Mouse (Mus musculus) CH12.LX (cell line): ENCODE data around the gene Oprm1. TPM values are rescaled to one million over a fixed set of nuclear protein-coding genes. Genes with fewer than 3 reads are reported as not detected.

Source experiments
- DNase-seq: peaks from one replicate; pipeline ENCODE4 v3.0.0-alpha.2; 2013; ENCODE audit errors: extremely low read depth
- H3K27ac ChIP-seq: 2 replicates; pipeline ENCODE4 v1.5.1; 2012; ENCODE audit warnings: low read depth, mild to moderate bottlenecking, control low read depth, moderate library complexity; ENCODE audit not compliant: insufficient read depth
- H3K27me3 ChIP-seq: replicated peaks from 2 replicates; pipeline ENCODE3; 2012; ENCODE audit warnings: inconsistent platforms
- H3K36me3 ChIP-seq, 2 experiments: replicated peaks in 1 of 2; 2 replicates each; pipeline versions ENCODE3 to v1.6.1; 2012; ENCODE audit warnings: inconsistent platforms in 1 of 2, low read length in 1 of 2, mild to moderate bottlenecking in 1 of 2, mixed read lengths in 1 of 2, moderate library complexity in 1 of 2; ENCODE audit not compliant: control insufficient read depth in 1 of 2, insufficient read depth in 1 of 2
- H3K4me1 ChIP-seq, 2 experiments: 2 replicates each; pipeline ENCODE4 v1.6.1; 2012; ENCODE audit warnings: inconsistent platforms in 1 of 2, moderate library complexity in 1 of 2; ENCODE audit not compliant: insufficient read depth in 2 of 2, control insufficient read depth in 1 of 2
- H3K4me2 ChIP-seq: 2 replicates; pipeline ENCODE4 v1.6.1; 2012; ENCODE audit warnings: low read depth, mild to moderate bottlenecking, control low read depth; ENCODE audit not compliant: poor library complexity, insufficient read depth, severe bottlenecking
- H3K4me3 ChIP-seq, 3 experiments: fragments of 150-350 bp in 1 of 3; sonication (generic) in 1 of 3; replicated peaks in 1 of 3; 2 replicates each; pipeline versions ENCODE3 to v1.5.1; 2011 to 2012; ENCODE audit warnings: low read depth in 2 of 3, low read length in 2 of 3, mild to moderate bottlenecking in 2 of 3, moderate library complexity in 2 of 3, control low read depth in 1 of 3, improper control_type of control experiment in 1 of 3, inconsistent platforms in 1 of 3, mixed read lengths in 1 of 3; ENCODE audit not compliant: poor library complexity in 1 of 3
- H3K79me2 ChIP-seq: replicated peaks from 2 replicates; pipeline ENCODE4 v1.6.1; 2012; ENCODE audit warnings: mild to moderate bottlenecking, moderate library complexity; ENCODE audit not compliant: control insufficient read depth, poor library complexity, insufficient read depth, severe bottlenecking; ENCODE audit errors: extremely low read depth
- H3K9ac ChIP-seq: 2 replicates; pipeline ENCODE4 v1.6.1; 2012; ENCODE audit warnings: low read depth, mild to moderate bottlenecking, control low read depth, moderate library complexity; ENCODE audit not compliant: insufficient read depth
- H3K9me3 ChIP-seq: replicated peaks from 2 replicates; pipeline ENCODE3; 2012; ENCODE audit warnings: low read length, inconsistent platforms, mixed read lengths
- CHD1 ChIP-seq: IDR thresholded peaks from 2 replicates; pipeline ENCODE4 v1.6.1; 2012; ENCODE audit warnings: low read depth, low read length, improper control_type of control experiment, inconsistent platforms
- CTCF ChIP-seq, 2 experiments: IDR thresholded peaks in 1 of 2; conservative IDR thresholded peaks in 1 of 2; 2 replicates each; pipeline ENCODE4 v1.5.1; 2011 to 2012; ENCODE audit warnings: low read depth in 2 of 2, low read length in 2 of 2, improper control_type of control experiment in 1 of 2, inconsistent platforms in 1 of 2, mild to moderate bottlenecking in 1 of 2, moderate library complexity in 1 of 2
- EP300 ChIP-seq: IDR thresholded peaks from 2 replicates; pipeline ENCODE4 v1.6.1; 2011; ENCODE audit warnings: low read length, improper control_type of control experiment
- HCFC1 ChIP-seq: IDR thresholded peaks from 2 replicates; pipeline ENCODE4 v1.6.1; 2012; ENCODE audit warnings: low read depth, mild to moderate bottlenecking, inconsistent platforms, low read length, improper control_type of control experiment
- IRF4 ChIP-seq: IDR thresholded peaks from 2 replicates; pipeline ENCODE4 v1.6.1; 2014; ENCODE audit warnings: low read depth, mild to moderate bottlenecking, inconsistent platforms, low read length, improper control_type of control experiment
- JUN ChIP-seq: IDR thresholded peaks from 2 replicates; pipeline ENCODE4 v1.6.1; 2011; ENCODE audit warnings: low read depth, mild to moderate bottlenecking, low read length, improper control_type of control experiment, moderate library complexity; ENCODE audit not compliant: insufficient read depth
- JUND ChIP-seq: conservative IDR thresholded peaks from 2 replicates; pipeline ENCODE4 v1.6.1; 2011; ENCODE audit warnings: low read depth, low read length, improper control_type of control experiment
- MAFK ChIP-seq: IDR thresholded peaks from 2 replicates; pipeline ENCODE4 v1.6.1; 2011; ENCODE audit warnings: low read length, improper control_type of control experiment; ENCODE audit not compliant: insufficient replicate concordance
- MAZ ChIP-seq: IDR thresholded peaks from 2 replicates; pipeline ENCODE4 v1.6.1; 2012; ENCODE audit warnings: low read depth, mild to moderate bottlenecking, inconsistent platforms, low read length, improper control_type of control experiment, moderate library complexity
- MEF2A ChIP-seq: IDR thresholded peaks from 2 replicates; pipeline ENCODE4 v1.6.1; 2014; ENCODE audit warnings: low read depth, mild to moderate bottlenecking, inconsistent platforms, low read length, improper control_type of control experiment, borderline replicate concordance
- RAD21 ChIP-seq: IDR thresholded peaks from 2 replicates; pipeline ENCODE4 v1.6.1; 2011; ENCODE audit warnings: low read depth, mild to moderate bottlenecking, low read length, improper control_type of control experiment, moderate library complexity
- SIN3A ChIP-seq: IDR thresholded peaks from 2 replicates; pipeline ENCODE4 v1.6.1; 2012; ENCODE audit warnings: low read length, improper control_type of control experiment, inconsistent platforms
- SMC3 ChIP-seq: IDR thresholded peaks from 2 replicates; pipeline ENCODE4 v1.6.1; 2011; ENCODE audit warnings: low read depth, low read length, improper control_type of control experiment
- TBP ChIP-seq: conservative IDR thresholded peaks from 2 replicates; pipeline ENCODE4 v1.6.1; 2011; ENCODE audit warnings: low read depth, low read length, improper control_type of control experiment
- UBTF ChIP-seq: IDR thresholded peaks from 2 replicates; pipeline ENCODE4 v1.6.1; 2012; ENCODE audit warnings: low read depth, mild to moderate bottlenecking, inconsistent platforms, low read length, improper control_type of control experiment, moderate library complexity
- USF1 ChIP-seq: IDR thresholded peaks from 2 replicates; pipeline ENCODE4 v1.6.1; 2014; ENCODE audit warnings: low read depth, mild to moderate bottlenecking, inconsistent platforms, low read length, improper control_type of control experiment
- USF2 ChIP-seq: conservative IDR thresholded peaks from 2 replicates; pipeline ENCODE4 v1.6.1; 2011; ENCODE audit warnings: low read depth, low read length, improper control_type of control experiment
- ZC3H11A ChIP-seq: IDR thresholded peaks from 2 replicates; pipeline ENCODE4 v1.6.1; 2012; ENCODE audit warnings: low read depth, mild to moderate bottlenecking, inconsistent platforms, low read length, improper control_type of control experiment
- dilution Hi-C: fragments of 300-500 bp; cut with MboI; formaldehyde crosslinking; loops from 2 replicates; pipeline ENCODE4 v1.14.3; 2020; ENCODE audit warnings: low sequenced_read_pairs; ENCODE audit not compliant: extremely low pct_unique_long_range_greater_than_20kb, extremely low pct_ligation_motif_present
- in situ Hi-C: fragments of 300-500 bp; cut with MboI; formaldehyde crosslinking; loops from 3 replicates; pipeline ENCODE4 v1.14.3; 2019; ENCODE audit warnings: low sequenced_read_pairs, low pct_ligation_motif_present, low pct_unique_long_range_greater_than_20kb, mixed read lengths
- polyA plus RNA-seq: library from polyadenylated mRNA; unstranded; fragments of >175 nt; gene quantifications from 2 replicates; pipeline ENCODE4 v1.2.1, GENCODE M21; 2012; ENCODE audit warnings: low read depth; ENCODE audit not compliant: insufficient read length
- total RNA-seq, 2 experiments: library from RNA; depleted of rRNA; stranded (reverse); fragments of 300-350 nt in 1 of 2; fragments of >200 nt in 1 of 2; gene quantifications; 2 replicates each; pipeline ENCODE4 v1.2.3; 2012 to 2014

The Oprm1 gene
- total and polyA plus RNA-seq, 3 experiments = not detected

- Histone ChIP-seq H3K27ac (no peak overlapping the region), H3K36me3 (no peaks in the 10 kb centered on the region), H3K27me3 (no peaks in the 10 kb centered on the region), H3K79me2 (no peaks in the 10 kb centered on the region), H3K4me1 (peaks cover 3 to 27% of the 10 kb centered on the region in 2 experiments; a peak in 3 of 4 replicates), H3K4me2 (no peak overlapping the region), H3K9me3 (peaks cover 6% of the 10 kb centered on the region), H3K9ac (no peak overlapping the region), H3K4me3 (no peak overlapping the region)
- in situ Hi-C loops = loop anchor here (25.0 kb wide), 1 partner anchor 1262 kb away; the partner anchor contains the start of genes Fbxo5 and Mtrf1l
- DNase-seq = peak; percentile 54
- TF ChIP-seq IRF4 (peak; percentile 59; the same call in 1 of the 2 replicates), JUND (peak; percentile 72; the same call in 1 of the 2 replicates), EP300 (peak; percentile 71), MAFK (0 out of 2 replicates have a peak, but pooled peaks have one; percentile 32), JUN (peak; percentile 70), HCFC1 (no peak), UBTF (no peak)
- dilution Hi-C loops = no loop called here
These were observed 315.9 kb downstream of the Oprm1 start for GRCm38 (mm10) chr10:7074231-7074630.

- Histone ChIP-seq H3K4me2 (no peak overlapping the region), H3K27ac (no peak overlapping the region), H3K4me3 (no peak overlapping the region), H3K4me1 (peaks cover 3 to 27% of the 10 kb centered on the region in 2 experiments; a peak in 3 of 4 replicates), H3K36me3 (no peaks in the 10 kb centered on the region), H3K79me2 (no peaks in the 10 kb centered on the region), H3K27me3 (no peaks in the 10 kb centered on the region), H3K9me3 (peaks cover 6% of the 10 kb centered on the region)
- in situ Hi-C loops = loop anchor here (5.0 kb wide), 1 partner anchor 188 kb away; no protein-coding TSS in a partner anchor
- DNase-seq = no peak
- TF ChIP-seq EP300 = no peak
- TF ChIP-seq USF1 = no peak
- no peak for TF ChIP-seq MAZ
- no peak for TF ChIP-seq CHD1
- TF ChIP-seq, all 38 proteins: peak for 0
- dilution Hi-C loops = no loop called here
- no peak overlapping the region for H3K9ac ChIP-seq
These were observed 317.4 kb downstream of the Oprm1 start for GRCm38 (mm10) chr10:7075661-7076060.

DNA sequence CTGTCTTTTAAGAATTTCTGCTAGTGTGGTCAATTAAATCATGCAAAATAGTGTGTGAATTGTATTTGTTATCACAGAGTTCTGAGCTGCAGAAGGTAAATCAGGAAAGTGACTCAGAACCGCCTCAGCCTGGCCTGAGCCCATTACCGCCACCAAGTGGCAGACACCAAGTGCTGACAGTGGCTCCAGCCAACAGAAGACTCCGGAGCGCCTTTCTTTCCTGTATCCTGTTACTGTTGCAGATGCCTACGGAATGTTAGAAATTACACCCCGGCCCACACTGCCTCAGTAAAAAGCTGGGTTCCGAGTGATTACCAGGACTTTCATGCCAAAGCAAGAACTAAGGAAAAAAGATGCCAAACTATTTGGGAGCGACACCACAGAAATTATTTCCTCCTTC, 317.9 kb downstream of the Oprm1 start:
- Histone ChIP-seq H3K9ac (no peak overlapping the region), H3K9me3 (peaks cover 6% of the 10 kb centered on the region), H3K36me3 (no peaks in the 10 kb centered on the region), H3K27me3 (no peaks in the 10 kb centered on the region), H3K4me3 (no peak overlapping the region), H3K79me2 (no peaks in the 10 kb centered on the region), H3K4me1 (peaks cover 3 to 27% of the 10 kb centered on the region in 2 experiments; a peak in 3 of 4 replicates), H3K4me2 (0 out of 2 replicates have a peak overlapping the region, but pooled peaks have one; percentile 31), H3K27ac (no peak overlapping the region)
- in situ Hi-C loops (loop anchor here (5.0 kb wide), 1 partner anchor 189 kb away; no protein-coding TSS in a partner anchor), dilution Hi-C loops (no loop called here)
- TF ChIP-seq TBP = no peak
- peak; percentile 84; the same call in 1 of the 2 replicates for TF ChIP-seq MEF2A
- TF ChIP-seq USF1 = no peak
- peak; percentile 51 for TF ChIP-seq ZC3H11A
- TF ChIP-seq SMC3 = peak; percentile 94
- peak; percentile 32 to 90; a peak in 2 of 4 replicates for TF ChIP-seq CTCF (conservative IDR thresholded peaks at IDR 0.05 in 1 of 2, IDR thresholded peaks at IDR 0.05 in 1 of 2; ENCODE audit: low read depth in 2 of 2, low read length in 2 of 2)
- TF ChIP-seq USF2 = no peak
- peak; percentile 44; the same call in 1 of the 2 replicates for TF ChIP-seq JUN
- peak; percentile 80 for TF ChIP-seq RAD21
- TF ChIP-seq UBTF = no peak
- TF ChIP-seq SIN3A = no peak
- peak; percentile 70 for DNase-seq
